Mouse (Mus musculus): Measurements from ENCODE around the gene Fam69b.

DNA sequence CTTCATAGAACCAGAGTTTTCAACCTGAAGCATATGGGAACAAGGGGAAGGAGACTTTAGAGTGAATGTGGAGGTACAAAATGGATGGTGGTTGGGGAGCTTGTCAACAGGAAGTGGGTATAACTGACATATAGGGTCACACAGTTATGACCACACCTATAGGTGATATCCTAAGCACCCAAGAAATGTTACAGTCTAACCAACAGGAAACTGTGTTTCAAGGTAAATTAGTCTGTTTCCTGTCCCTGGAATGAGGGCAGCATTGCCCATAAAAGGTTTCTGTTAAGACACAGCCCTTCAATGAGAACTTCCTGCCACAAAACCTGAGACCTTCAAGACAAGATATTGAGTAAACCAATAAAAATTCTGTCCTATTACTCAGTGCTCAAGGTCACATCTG lies 40.5 kb downstream of the Fam69b start:
- TF ChIP-seq POLR2A (IDR thresholded peaks at IDR 0.05; ENCODE audit: low read depth, low read length), result no peak
- no peak for TF ChIP-seq CTCF (conservative IDR thresholded peaks at IDR 0.05; ENCODE audit: insufficient read depth, insufficient read length, low read depth, low read length)

All from kidney, adult 2 months (tissue).